Mouse (Mus musculus) heart, postnatal 0 days (tissue): Measurements from ENCODE around the gene Crcp.

Experiments used
- CTCF ChIP-seq: IDR thresholded peaks from 2 replicates; pipeline ENCODE4 v1.5.1; 2016; ENCODE audit warnings: antibody characterized with exemption, control low read depth, low read depth
- EP300 ChIP-seq: IDR thresholded peaks from 2 replicates; pipeline ENCODE4 v1.6.1; 2016; ENCODE audit warnings: antibody characterized with exemption, low read depth

DNA sequence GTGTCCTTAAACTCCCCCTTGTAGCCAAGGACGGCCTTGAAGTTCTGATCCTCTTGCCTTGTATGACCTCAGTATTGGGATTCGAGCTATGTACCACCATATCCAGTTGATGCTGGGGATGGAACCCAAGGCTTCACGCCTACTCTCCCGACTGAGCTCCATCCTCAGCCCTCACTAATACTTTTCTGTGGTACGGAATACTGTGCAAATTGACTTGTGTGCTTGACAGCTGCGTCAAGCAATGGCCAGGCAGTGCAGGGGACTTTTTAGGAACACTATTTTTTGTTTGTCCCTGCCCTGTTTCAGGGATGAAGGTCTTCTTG is 49.7 kb downstream of the Crcp start:
- no peak for TF ChIP-seq EP300
- no peak for TF ChIP-seq CTCF
